Mouse (Mus musculus) testis, adult 2 months (tissue): ENCODE data around the gene Gabrg2.

Source experiments
- CTCF ChIP-seq: fragments of 200-500 bp; IDR thresholded peaks from 2 replicates; pipeline ENCODE4 v1.5.1; 2012; ENCODE audit warnings: low read depth, mild to moderate bottlenecking, inconsistent platforms, low read length, moderate library complexity; ENCODE audit not compliant: control insufficient read depth, insufficient read depth, insufficient replicate concordance
- POLR2A ChIP-seq: fragments of 200-500 bp; IDR thresholded peaks from 2 replicates; pipeline ENCODE4 v1.6.1; 2012; ENCODE audit warnings: low read depth, mild to moderate bottlenecking, inconsistent platforms, low read length, moderate library complexity; ENCODE audit not compliant: control insufficient read depth

- TF ChIP-seq CTCF (no peak), POLR2A (no peak)
These were observed 97.0 kb downstream of the Gabrg2 start for GRCm38 (mm10) chr11:41903661-41904060.
